Mouse (Mus musculus) midbrain, postnatal 0 days (tissue): ENCODE measurements around the gene 4921517D22Rik. TPM values are rescaled to one million over a fixed set of nuclear protein-coding genes. Genes with fewer than 3 reads are reported as not detected.
"Not testable (repeated sequence)": the region's sequence is repeated elsewhere in the genome, so short reads cannot be mapped to it uniquely, and the experiment has no call there.

ENCODE experiments used
- ATAC-seq: fragments of 200-750 bp; cut with Nextera tagmentation; 2 replicates; pipeline ENCODE4 v1.8.0; 2017; ENCODE audit warnings: moderate number of reproducible peaks, mild to moderate bottlenecking, moderate TSS enrichment, moderate library complexity; ENCODE audit not compliant: low FRiP score
- DNase-seq: peaks from one replicate; pipeline ENCODE4 v3.0.0-alpha.2; 2015; ENCODE audit warnings: low spot score
- H3K27ac ChIP-seq: fragments of 300-500 bp; sonication (generic); 2 replicates; pipeline ENCODE4 v1.5.1; 2014; ENCODE audit warnings: low read depth, mild to moderate bottlenecking, low read length, mixed read lengths
- H3K27me3 ChIP-seq: fragments of 300-500 bp; sonication (generic); 2 replicates; pipeline ENCODE4 v1.6.1; 2014; ENCODE audit warnings: low read length, control low read depth, mixed read lengths; ENCODE audit not compliant: insufficient read depth
- H3K36me3 ChIP-seq: fragments of 300-500 bp; sonication (generic); 2 replicates; pipeline ENCODE4 v1.6.1; 2014; ENCODE audit warnings: low read length, control low read depth, mixed read lengths; ENCODE audit not compliant: insufficient read depth
- H3K4me1 ChIP-seq: fragments of 300-500 bp; sonication (generic); 2 replicates; pipeline ENCODE4 v1.6.1; 2014; ENCODE audit warnings: mild to moderate bottlenecking, control low read depth, antibody characterized with exemption, low read length, mixed read lengths; ENCODE audit not compliant: insufficient read depth
- H3K4me2 ChIP-seq: fragments of 300-500 bp; sonication (generic); 2 replicates; pipeline ENCODE4 v1.6.1; 2014; ENCODE audit warnings: low read depth, mild to moderate bottlenecking, low read length, mixed read lengths; ENCODE audit not compliant: poor library complexity, severe bottlenecking
- H3K4me3 ChIP-seq: fragments of 300-500 bp; sonication (generic); 2 replicates; pipeline ENCODE4 v1.5.1; 2014; ENCODE audit warnings: low read depth, mild to moderate bottlenecking, low read length, moderate library complexity
- H3K9ac ChIP-seq: fragments of 300-500 bp; sonication (generic); replicated peaks from 2 replicates; pipeline ENCODE4 v1.6.1; 2014; ENCODE audit warnings: mild to moderate bottlenecking, low read length, moderate library complexity, mixed read lengths; ENCODE audit not compliant: poor library complexity, severe bottlenecking
- H3K9me3 ChIP-seq: fragments of 300-500 bp; sonication (generic); 2 replicates; pipeline ENCODE4 v1.6.1; 2016; ENCODE audit warnings: low read length, control low read depth
- CTCF ChIP-seq: IDR thresholded peaks from 2 replicates; pipeline ENCODE4 v1.5.1; 2016; ENCODE audit warnings: antibody characterized with exemption, mild to moderate bottlenecking
- WGBS: fragments of 180-500 bp; shearing (Covaris S2); extraction: QIAGEN DNeasy Blood & Tissue Kit; methylation state at CpG from one replicate; pipeline ENCODE4 v1.1.7; 2014; 5-methylcytosine and 5-hydroxymethylcytosine counted together
- polyA plus RNA-seq: library from polyadenylated mRNA; unstranded; fragments of >200 nt; fragmentation: Nextera tagmentation; extraction: Ambion mirVana; gene quantifications from 2 replicates; pipeline ENCODE4 v1.2.1, GENCODE M21; 2015
- total RNA-seq: library from RNA; depleted of rRNA; stranded (reverse); fragments of >200 nt; gene quantifications from 2 replicates; pipeline ENCODE4 v1.2.3, GENCODE M21; 2014; rRNA removed

4921517D22Rik gene
- not detected in 2 replicates for total RNA-seq
- polyA plus RNA-seq, result not detected in 2 replicates

DNA sequence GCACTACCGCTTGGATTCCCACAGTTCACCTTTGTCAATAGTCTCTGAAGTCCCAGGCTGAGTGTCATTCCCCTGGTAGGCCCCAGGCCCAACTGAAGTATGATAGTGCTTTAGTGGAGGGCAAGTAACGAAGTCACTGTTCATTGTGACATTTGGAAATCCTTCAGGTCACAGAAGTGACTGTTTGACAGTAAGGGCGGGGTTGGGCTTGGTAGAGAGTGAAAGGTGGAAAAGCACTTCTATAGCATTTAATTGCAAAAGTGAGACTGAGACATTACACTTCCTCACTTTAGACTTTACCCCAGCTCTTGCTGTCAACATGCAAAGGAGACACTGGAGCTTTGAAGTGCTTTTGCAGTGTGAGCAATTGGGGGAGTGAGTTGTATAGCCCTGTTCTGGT lies at the start of gene 4921517D22Rik:
4921517D22Rik (minus strand) TSS at position 101 of the 400 bp plus-strand sequence.
- ATAC-seq (no peak), DNase-seq (no peak)
- no peak within 1 kb of the TSS for H3K9ac ChIP-seq
- H3K9me3 ChIP-seq, result no peaks in the 10 kb centered on the region
- no peaks in the 10 kb centered on the region for H3K4me1 ChIP-seq
- 88% methylated on average over 3 of the region's 3 CpGs for WGBS
- H3K27me3 ChIP-seq, result no peaks in the 10 kb centered on the region
- H3K36me3 ChIP-seq, result no peaks in the 10 kb centered on the region
- no peak within 1 kb of the TSS for H3K27ac ChIP-seq
- no peak within 1 kb of the TSS for H3K4me2 ChIP-seq
- no peak within 1 kb of the TSS for H3K4me3 ChIP-seq
- no peak for TF ChIP-seq CTCF

DNA sequence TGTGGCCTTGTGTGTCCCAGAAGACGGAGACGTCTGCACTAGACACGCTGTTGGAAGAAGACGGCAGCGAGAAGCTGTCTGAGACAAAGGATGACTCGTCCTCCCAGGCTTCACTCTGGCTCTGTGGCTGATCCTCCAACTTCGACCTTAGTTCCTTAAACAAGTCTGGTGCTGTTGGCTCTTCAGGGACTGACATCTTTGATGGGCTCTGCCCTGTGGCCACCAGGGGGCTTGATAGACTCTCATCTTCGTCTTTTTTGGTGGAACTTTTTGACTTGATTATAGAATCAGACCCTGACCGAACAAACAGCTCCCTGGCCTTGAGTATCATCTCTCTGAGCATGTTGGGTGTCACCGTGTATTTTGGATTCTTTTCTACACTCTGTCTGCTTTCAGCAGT lies 47.8 kb upstream of the 4921517D22Rik start:
- 81% methylated on average over 10 of the region's 10 CpGs for WGBS
- H3K9ac ChIP-seq, result no peak overlapping the region
- no peaks in the 10 kb centered on the region for H3K27me3 ChIP-seq
- DNase-seq, result no peak
- H3K4me3 ChIP-seq, result no peak overlapping the region
- no peak for ATAC-seq
- no peak overlapping the region for H3K27ac ChIP-seq
- H3K9me3 ChIP-seq, result no peaks in the 10 kb centered on the region
- no peaks in the 10 kb centered on the region for H3K4me1 ChIP-seq
- no peak overlapping the region for H3K4me2 ChIP-seq
- no peaks in the 10 kb centered on the region for H3K36me3 ChIP-seq
- peak; percentile 41; the same call in 1 of the 2 replicates for TF ChIP-seq CTCF

DNA sequence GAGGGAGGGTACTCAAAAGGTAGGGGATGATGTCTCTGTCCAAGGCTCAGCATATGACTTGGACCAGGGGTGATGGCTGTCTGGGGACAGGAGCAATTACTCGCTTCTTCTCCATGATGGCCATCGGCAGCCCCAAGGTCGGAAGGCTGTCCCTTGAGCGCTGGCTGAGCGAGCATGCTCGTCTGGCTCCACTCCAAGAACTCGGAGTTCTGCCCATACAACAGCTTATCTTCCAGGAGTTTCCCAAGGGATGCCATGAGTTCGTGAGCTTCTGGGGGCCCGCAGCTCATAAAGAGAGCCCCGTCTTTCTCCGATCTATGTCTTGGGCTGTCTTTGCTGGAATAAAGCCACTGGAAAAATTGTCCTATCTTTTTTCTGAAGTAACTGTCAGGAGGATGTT lies 47.2 kb upstream of the 4921517D22Rik start:
- no peak for TF ChIP-seq CTCF
- ATAC-seq (no peak), DNase-seq (no peak)
- Histone ChIP-seq H3K4me2 (no peak overlapping the region), H3K4me3 (no peak overlapping the region), H3K27me3 (no peaks in the 10 kb centered on the region), H3K4me1 (no peaks in the 10 kb centered on the region), H3K9ac (no peak overlapping the region), H3K9me3 (no peaks in the 10 kb centered on the region), H3K27ac (no peak overlapping the region), H3K36me3 (no peaks in the 10 kb centered on the region)
- 87% methylated on average over 11 of the region's 11 CpGs for WGBS

DNA sequence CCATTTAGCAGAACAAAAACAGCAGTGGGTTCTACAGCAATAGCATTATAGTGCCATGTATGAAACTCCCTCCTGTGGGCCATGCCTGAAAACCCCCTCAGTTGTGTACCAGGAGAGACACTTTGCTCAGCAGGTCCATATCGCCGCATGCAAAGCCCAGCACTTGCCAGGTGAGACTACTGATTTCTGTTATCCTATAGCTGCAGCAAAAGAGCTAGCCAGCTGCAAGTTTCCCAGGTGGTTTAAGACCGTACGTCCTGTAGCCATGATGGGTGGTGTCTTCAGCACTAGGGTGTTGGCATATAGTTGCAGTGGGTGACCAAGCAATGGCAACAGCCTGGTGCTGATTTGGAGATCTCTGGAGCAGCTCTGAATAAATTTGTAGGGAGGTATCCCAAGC lies 45.5 kb upstream of the 4921517D22Rik start:
- Histone ChIP-seq H3K9me3 (no peaks in the 10 kb centered on the region), H3K36me3 (no peaks in the 10 kb centered on the region), H3K27me3 (no peaks in the 10 kb centered on the region), H3K9ac (no peak overlapping the region), H3K4me3 (no peak overlapping the region), H3K4me1 (no peaks in the 10 kb centered on the region), H3K4me2 (no peak overlapping the region), H3K27ac (no peak overlapping the region)
- no peak for DNase-seq
- WGBS, result 93% methylated on average over 4 of the region's 4 CpGs
- no peak for TF ChIP-seq CTCF
- no peak for ATAC-seq

DNA sequence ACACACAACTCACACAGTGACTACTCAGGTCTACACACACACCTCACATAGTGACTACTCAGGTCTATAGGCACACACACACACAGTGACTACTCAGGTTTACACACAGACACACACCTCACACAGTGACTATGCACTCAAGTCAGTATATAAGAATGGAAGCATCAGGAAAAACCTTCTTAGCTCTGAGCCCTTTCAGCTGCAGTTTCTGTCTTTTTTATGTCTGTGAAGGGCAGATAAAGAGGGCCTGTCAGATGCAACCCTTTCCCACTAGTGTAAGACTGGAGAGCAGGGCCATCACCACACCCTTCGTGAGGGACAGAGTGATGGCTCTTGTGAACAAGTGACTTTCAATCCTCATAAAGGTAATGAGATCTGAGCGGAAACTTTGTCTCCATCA lies 44.5 kb upstream of the 4921517D22Rik start:
- ATAC-seq, result no peak
- H3K4me1 ChIP-seq, result no peaks in the 10 kb centered on the region
- H3K9me3 ChIP-seq, result no peaks in the 10 kb centered on the region
- no peak overlapping the region for H3K4me2 ChIP-seq
- H3K27ac ChIP-seq, result no peak overlapping the region
- H3K27me3 ChIP-seq, result no peaks in the 10 kb centered on the region
- 88% methylated on average over 2 of the region's 2 CpGs for WGBS
- no peaks in the 10 kb centered on the region for H3K36me3 ChIP-seq
- H3K9ac ChIP-seq, result no peak overlapping the region
- no peak overlapping the region for H3K4me3 ChIP-seq
- DNase-seq, result no peak
- no peak for TF ChIP-seq CTCF

DNA sequence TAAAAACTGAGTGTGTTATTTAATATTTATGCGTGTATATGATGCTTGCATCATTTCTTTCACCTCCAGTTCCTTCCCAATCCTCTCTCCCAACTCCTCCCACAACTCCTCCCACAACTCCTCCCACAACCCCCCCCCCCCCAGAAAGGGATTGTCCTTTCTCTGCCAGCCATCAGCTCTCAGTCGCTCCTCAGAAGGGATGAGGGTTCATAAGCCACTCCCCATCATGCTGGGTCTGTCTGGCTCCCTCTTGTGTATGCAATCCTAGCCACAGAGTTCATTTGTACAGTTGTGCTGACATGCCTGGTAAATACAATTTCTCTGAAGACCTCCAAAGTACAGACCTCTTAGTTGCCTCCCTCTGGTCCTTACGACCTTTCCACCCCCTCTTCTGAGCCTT lies 41.3 kb upstream of the 4921517D22Rik start:
- H3K9me3 ChIP-seq, result no peaks in the 10 kb centered on the region
- ATAC-seq, result peak; percentile 57; the same call in 1 of the 2 replicates
- peak; percentile 60 for TF ChIP-seq CTCF
- H3K9ac ChIP-seq, result no peak overlapping the region
- DNase-seq, result peak; percentile 58
- no peak overlapping the region for H3K4me2 ChIP-seq
- no peak overlapping the region for H3K27ac ChIP-seq
- H3K4me3 ChIP-seq, result no peak overlapping the region
- H3K36me3 ChIP-seq, result no peaks in the 10 kb centered on the region
- H3K27me3 ChIP-seq, result no peaks in the 10 kb centered on the region
- 33% methylated on average over 3 of the region's 3 CpGs for WGBS
- no peaks in the 10 kb centered on the region for H3K4me1 ChIP-seq

DNA sequence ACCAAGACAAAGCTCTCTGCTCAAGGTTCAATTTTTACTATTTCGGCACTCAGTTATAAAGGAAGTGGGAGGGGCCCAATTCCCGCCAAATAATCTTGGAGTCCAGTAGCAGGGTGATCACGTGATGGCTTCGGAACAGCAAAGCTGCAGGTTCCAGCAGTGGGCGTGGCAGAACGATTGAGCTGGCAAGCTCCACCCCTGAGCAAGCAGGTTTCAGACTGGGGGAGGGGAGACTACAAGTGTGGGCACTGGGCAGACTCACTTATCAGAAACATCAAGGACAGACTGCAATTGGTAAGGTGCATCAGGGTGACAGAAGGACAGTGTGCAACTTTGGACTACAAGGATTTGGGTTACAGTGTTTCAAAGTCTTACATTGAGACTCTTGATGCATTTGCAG lies 40.4 kb upstream of the 4921517D22Rik start:
- not testable (repeated sequence) for DNase-seq, H3K4me1 ChIP-seq, H3K27me3 ChIP-seq, H3K4me3 ChIP-seq, H3K4me2 ChIP-seq, H3K9ac ChIP-seq, H3K27ac ChIP-seq, H3K36me3 ChIP-seq, ATAC-seq, H3K9me3 ChIP-seq
- WGBS, result 41% methylated on average over 6 of the region's 6 CpGs
